Mouse (Mus musculus) layer of hippocampus, adult 2 months (tissue): Measurements from ENCODE around the gene Rragd. TPM values are rescaled to one million over a fixed set of nuclear protein-coding genes. Genes with fewer than 3 reads are reported as not detected.
A peak's percentile ranks its signal among the peaks of the same experiment; 100 is the strongest.
"Not testable (repeated sequence)": the region's sequence is repeated elsewhere in the genome, so short reads cannot be mapped to it uniquely, and the experiment has no call there.

Experiments
- DNase-seq, 2 experiments: peaks; one replicate each; pipeline ENCODE4 v3.0.0; 2022; ENCODE audit warnings: low spot score in 2 of 2
- H3K27ac ChIP-seq: fragments of 200-600 bp; 2 replicates; pipeline ENCODE4 v1.8.1; 2022
- H3K4me3 ChIP-seq: fragments of 200-600 bp; 2 replicates; pipeline ENCODE4 v1.8.1; 2022; ENCODE audit warnings: mild to moderate bottlenecking
- CTCF ChIP-seq: fragments of 200-600 bp; conservative IDR thresholded peaks from 2 replicates; pipeline ENCODE4 v1.8.1; 2022; ENCODE audit warnings: antibody characterized with exemption, mild to moderate bottlenecking, moderate library complexity
- long read RNA-seq, 2 experiments: library from polyadenylated mRNA; stranded (forward); transcript quantifications; one replicate each; pipeline ENCODE4 v2.0.0; 2021; ENCODE audit warnings: borderline mapping rate in 2 of 2
- total RNA-seq, 2 experiments: library from RNA; stranded (reverse); gene quantifications; 2 replicates each; pipeline ENCODE4 v1.2.3; 2021

Rragd gene
- 10 to 100 TPM; 62.1 to 68.2 TPM for total RNA-seq
- long read RNA-seq, experiment 1, full-length matches to known transcripts = 19 of 24 reads
- long read RNA-seq, experiment 1, partial matches to known transcripts = 1 of 24 reads
- long read RNA-seq, experiment 1, other reads (novel, unspliced or antisense) = 4 of 24 reads
- long read RNA-seq, experiment 2, full-length matches to known transcripts = 27 of 33 reads
- long read RNA-seq, experiment 2, partial matches to known transcripts = 0 of 33 reads
- long read RNA-seq, experiment 2, other reads (novel, unspliced or antisense) = 6 of 33 reads

GRCm38 (mm10) chr4:32982716-32983175, at the start of gene Rragd:
Gene Rragd (plus strand): TSS chr4:32983037.
- peak; percentile 16 for DNase-seq
- no peak for TF ChIP-seq CTCF
- Histone ChIP-seq H3K27ac (peak within 1 kb of the TSS; percentile 96), H3K4me3 (peak within 1 kb of the TSS; percentile 90)

GRCm38 (mm10) chr4:32936762-32937341, 46.0 kb upstream of the Rragd start:
- no peak for DNase-seq
- Histone ChIP-seq H3K27ac (no peak overlapping the region), H3K4me3 (no peak overlapping the region)
- TF ChIP-seq CTCF = no peak

- no peak overlapping the region for H3K4me3 ChIP-seq
- no peak for DNase-seq
- no peak for TF ChIP-seq CTCF
- peak overlapping the region; percentile 76 for H3K27ac ChIP-seq
These were observed 43.3 kb upstream of the Rragd start for GRCm38 (mm10) chr4:32939521-32939920.

GRCm38 (mm10) chr4:32939964-32940363, 42.9 kb upstream of the Rragd start:
- H3K27ac ChIP-seq = peak overlapping the region; percentile 76
- no peak for TF ChIP-seq CTCF
- DNase-seq = no peak
- H3K4me3 ChIP-seq = no peak overlapping the region

GRCm38 (mm10) chr4:32940984-32941383, 41.9 kb upstream of the Rragd start:
- no peak for TF ChIP-seq CTCF
- no peak overlapping the region for H3K4me3 ChIP-seq
- H3K27ac ChIP-seq = peak overlapping the region; percentile 76
- no peak for DNase-seq

- TF ChIP-seq CTCF = no peak
These were observed 35.2 kb upstream of the Rragd start for GRCm38 (mm10) chr4:32947631-32948030.

GRCm38 (mm10) chr4:32948696-32949095, 34.1 kb upstream of the Rragd start:
- no peak for DNase-seq

More at GRCm38 (mm10) chr4:32947631-32948030, 35.2 kb upstream of the Rragd start:
- Histone ChIP-seq H3K27ac (peak overlapping the region; percentile 23; the same call in 1 of the 2 replicates), H3K4me3 (peak overlapping the region; percentile 13; the same call in 1 of the 2 replicates)
- DNase-seq = no peak

GRCm38 (mm10) chr4:32950356-32951034, 32.3 kb upstream of the Rragd start, which contains the start of gene Ankrd6:
Gene Ankrd6 (minus strand): TSS chr4:32950841.
- peak; percentile 71 to 83 for DNase-seq
- peak; percentile 83 for TF ChIP-seq CTCF
- Histone ChIP-seq H3K4me3 (peak within 1 kb of the TSS; percentile 95), H3K27ac (peak within 1 kb of the TSS; percentile 86)

More at GRCm38 (mm10) chr4:32948696-32949095, 34.1 kb upstream of the Rragd start:
- peak overlapping the region; percentile 29; the same call in 1 of the 2 replicates for H3K4me3 ChIP-seq
- no peak for TF ChIP-seq CTCF
- peak overlapping the region; percentile 32; the same call in 1 of the 2 replicates for H3K27ac ChIP-seq

GRCm38 (mm10) chr4:32951035-32951940, 31.5 kb upstream of the Rragd start:
- 0 out of 2 replicates have a peak overlapping the region, but pooled peaks have one; percentile 48 for H3K27ac ChIP-seq
- H3K4me3 ChIP-seq = peak overlapping the region; percentile 95
- DNase-seq = no peak
- TF ChIP-seq CTCF = no peak; the same call in 1 of the 2 replicates

- Histone ChIP-seq H3K4me3 (no peak overlapping the region), H3K27ac (no peak overlapping the region)
- DNase-seq = no peak
- no peak for TF ChIP-seq CTCF
These were observed 30.2 kb upstream of the Rragd start for GRCm38 (mm10) chr4:32952681-32953080.

GRCm38 (mm10) chr4:32956423-32956822, 26.4 kb upstream of the Rragd start:
- no peak for DNase-seq
- no peak for TF ChIP-seq CTCF
- Histone ChIP-seq H3K4me3 (no peak overlapping the region), H3K27ac (no peak overlapping the region)

- H3K27ac ChIP-seq = no peak overlapping the region
- no peak for DNase-seq
- no peak overlapping the region for H3K4me3 ChIP-seq
- no peak for TF ChIP-seq CTCF
These were observed 21.4 kb upstream of the Rragd start for GRCm38 (mm10) chr4:32961394-32961793.

GRCm38 (mm10) chr4:32964619-32965018, 18.2 kb upstream of the Rragd start:
- DNase-seq, H3K27ac ChIP-seq: not testable (repeated sequence)

More at GRCm38 (mm10) chr4:32964619-32965018, 18.2 kb upstream of the Rragd start:
- H3K4me3 ChIP-seq = not testable (repeated sequence)
